Mouse (Mus musculus): Measurements from ENCODE around the gene Ufsp2. TPM values are rescaled to one million over a fixed set of nuclear protein-coding genes. Genes with fewer than 3 reads are reported as not detected.

Ufsp2 gene
- 10 to 100 TPM; 21.5 to 23.6 TPM for total RNA-seq (2023)

GRCm38 (mm10) chr8:45975126-45975836, at the start of gene Ufsp2, which contains the start of gene 1700029J07Rik:
Ufsp2 (plus strand) TSS chr8:45975528.
1700029J07Rik (minus strand) TSS chr8:45975252.

GRCm38 (mm10) chr8:45934582-45935014, 40.7 kb upstream of the Ufsp2 start, which contains the start of gene Ccdc110:
Ccdc110 (plus strand) TSS chr8:45934619.

GRCm38 (mm10) chr8:45999138-45999783, 23.9 kb downstream of the Ufsp2 start, which contains the start of gene Lrp2bp:
Lrp2bp (plus strand) TSS chr8:45999303.

GRCm38 (mm10) chr8:46005596-46005995, 30.3 kb downstream of the Ufsp2 start, which contains the start of gene Ankrd37:
Ankrd37 (minus strand) TSS chr8:46005707.

Other genes with a start within 250 kb of the Ufsp2 start
- gene Pdlim3, start 90.1 kb upstream of the Ufsp2 start, total RNA-seq (2023) = under 1 TPM; 0.20 to 0.47 TPM
- not detected for gene Ccdc110, start 40.9 kb upstream of the Ufsp2 start, total RNA-seq (2023)
- gene 1700029J07Rik, start 276 bp upstream of the Ufsp2 start, total RNA-seq (2023) = under 1 TPM in 1 of 2 experiments, not detected in 1; 0.18 TPM
- gene Lrp2bp, start 23.8 kb downstream of the Ufsp2 start, total RNA-seq (2023) = not detected
- 1 to 10 TPM; 1.5 to 2.2 TPM for gene Ankrd37, start 30.2 kb downstream of the Ufsp2 start, total RNA-seq (2023)
- 1 to 10 TPM; 8.5 to 9.0 TPM for gene Cfap97, start 176.2 kb downstream of the Ufsp2 start, total RNA-seq (2023)
- 10 to 100 TPM in 1 of 2 experiments, 1 to 10 TPM in 1; 5.6 to 12.0 TPM for gene Snx25, start 176.6 kb downstream of the Ufsp2 start, total RNA-seq (2023)
- 10 to 100 TPM; 16.5 to 25.9 TPM for gene Slc25a4, start 235.8 kb downstream of the Ufsp2 start, total RNA-seq (2023)

Data from neutrophil, adult 59 days (primary cell).